Mouse (Mus musculus): Measurements from ENCODE around the gene Pigq. TPM values are rescaled to one million over a fixed set of nuclear protein-coding genes. Genes with fewer than 3 reads are reported as not detected.

The Pigq gene
- total and polyA plus RNA-seq, 2 experiments, result 11.5 to 52.5 TPM

DNA sequence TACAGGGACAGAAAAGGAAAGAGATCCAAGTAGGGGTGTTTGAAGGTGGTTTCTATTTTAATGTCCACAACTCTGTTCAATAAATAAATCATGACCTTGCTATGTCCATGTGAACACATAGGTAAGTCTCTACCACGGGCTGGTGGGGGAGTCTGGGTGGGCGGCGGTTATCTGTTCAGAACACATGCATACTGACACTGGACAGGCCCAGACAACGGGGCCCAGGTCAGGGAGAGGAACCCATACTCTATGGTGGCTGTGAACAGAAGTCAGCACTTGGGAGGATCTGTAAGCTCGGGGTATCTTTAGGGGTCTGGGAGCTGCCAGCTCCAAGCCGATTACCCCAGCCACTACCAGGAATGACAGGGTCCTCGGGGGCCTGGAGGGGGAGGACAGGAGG lies 1.6 kb upstream of the Pigq start:
- Histone ChIP-seq H3K4me1 (ENCODE audit: control insufficient read depth, insufficient read depth, low read length) (no peaks in the 10 kb centered on the region), H3K4me3 (ENCODE audit: insufficient read depth, low read depth, low read length) (no peak overlapping the region), H3K27me3 (ENCODE audit: control insufficient read depth, insufficient read depth, low read length) (no peaks in the 10 kb centered on the region), H3K79me2 (ENCODE audit: control insufficient read depth, insufficient read depth, low read length) (no peaks in the 10 kb centered on the region), H3K27ac (replicated peaks; ENCODE audit: insufficient read depth, low read depth, low read length) (no peak overlapping the region), H3K9ac (ENCODE audit: low read depth, low read length) (no peak overlapping the region), H3K36me3 (ENCODE audit: control insufficient read depth, insufficient read depth, low read length) (no peaks in the 10 kb centered on the region)
- DNase-seq (ENCODE audit: extremely low read depth, low read depth, low spot score), result no peak
- 79% methylated on average over 7 of the region's 7 CpGs for WGBS
- TF ChIP-seq POLR2A (IDR thresholded peaks at IDR 0.05; ENCODE audit: extremely low read depth, insufficient read depth, low read length) (no peak), CTCF (IDR thresholded peaks at IDR 0.05; ENCODE audit: low read depth, low read length) (no peak)

DNA sequence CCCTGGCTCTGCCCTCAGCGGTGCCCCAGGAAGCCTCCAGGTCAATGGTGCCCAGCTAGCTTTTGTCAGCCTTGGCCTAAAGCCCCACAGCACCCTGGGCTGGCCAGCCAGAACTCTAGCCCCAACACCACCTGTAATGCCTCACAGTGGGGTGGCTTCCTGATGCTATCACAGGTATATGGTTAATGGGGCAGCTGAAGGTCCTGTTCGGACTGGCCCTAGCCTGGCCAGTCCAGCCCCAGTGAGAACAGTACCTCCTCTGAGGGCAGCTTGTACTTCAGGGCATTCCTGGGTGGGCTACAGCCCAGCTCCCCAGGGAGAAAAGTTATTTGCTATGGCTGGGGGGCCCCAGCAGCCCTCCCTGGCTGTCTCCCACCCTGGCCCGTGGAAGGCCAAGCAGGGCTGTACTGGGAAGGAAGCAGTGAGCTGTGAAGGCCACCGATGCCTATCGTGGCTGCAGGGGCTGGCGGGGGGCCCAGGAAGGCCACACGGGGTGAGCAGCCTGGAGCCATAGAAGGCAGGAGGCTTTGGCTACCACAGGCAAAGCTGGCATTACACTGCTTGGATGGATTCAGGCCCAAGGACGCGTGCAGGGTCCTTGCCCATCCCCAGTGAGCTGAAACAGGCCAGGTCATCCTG lies 900 bp upstream of the Pigq start:
- no peaks in the 10 kb centered on the region for H3K36me3 ChIP-seq (ENCODE audit: control insufficient read depth, insufficient read depth, low read length)
- no peak for DNase-seq (ENCODE audit: extremely low read depth, low read depth, low spot score)
- H3K27me3 ChIP-seq (ENCODE audit: control insufficient read depth, insufficient read depth, low read length), result no peaks in the 10 kb centered on the region
- H3K9ac ChIP-seq (ENCODE audit: low read depth, low read length), result no peak overlapping the region
- 0 out of 2 replicates have a peak, but pooled peaks cover 2% of the 10 kb centered on the region for H3K79me2 ChIP-seq (ENCODE audit: control insufficient read depth, insufficient read depth, low read length)
- H3K4me1 ChIP-seq (ENCODE audit: control insufficient read depth, insufficient read depth, low read length), result peaks cover 6% of the 10 kb centered on the region
- no peak overlapping the region for H3K27ac ChIP-seq (replicated peaks; ENCODE audit: insufficient read depth, low read depth, low read length)
- TF ChIP-seq CTCF (IDR thresholded peaks at IDR 0.05; ENCODE audit: low read depth, low read length), result no peak
- 77% methylated on average over 9 of the region's 9 CpGs for WGBS
- no peak overlapping the region for H3K4me3 ChIP-seq (ENCODE audit: insufficient read depth, low read depth, low read length)

DNA sequence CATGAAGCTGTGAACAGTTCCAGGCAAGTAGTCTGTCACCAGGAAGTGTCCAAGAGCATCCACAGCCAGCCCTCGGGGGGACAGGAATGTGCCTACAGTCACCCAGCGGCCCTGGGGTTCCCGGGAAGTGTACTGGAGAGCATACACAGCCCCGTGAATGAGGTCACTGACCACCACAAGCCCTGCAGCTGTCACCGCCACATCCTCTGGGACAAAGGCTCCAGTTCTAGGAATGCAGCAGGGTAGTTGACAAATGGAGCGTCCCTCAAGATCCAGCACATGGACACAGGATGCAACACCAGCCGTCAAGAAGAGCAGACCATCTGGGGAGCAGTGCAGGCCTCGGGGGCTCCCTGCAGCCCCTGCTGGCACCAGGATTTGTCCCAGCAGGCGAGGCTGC lies 967 bp downstream of the Pigq start:
- Histone ChIP-seq H3K27ac (replicated peaks; ENCODE audit: insufficient read depth, low read depth, low read length) (no peak overlapping the region), H3K4me1 (ENCODE audit: control insufficient read depth, insufficient read depth, low read length) (peaks cover 7% of the 10 kb centered on the region), H3K79me2 (ENCODE audit: control insufficient read depth, insufficient read depth, low read length) (peaks cover 4% of the 10 kb centered on the region; the same call in 1 of the 2 replicates), H3K36me3 (ENCODE audit: control insufficient read depth, insufficient read depth, low read length) (no peaks in the 10 kb centered on the region), H3K27me3 (ENCODE audit: control insufficient read depth, insufficient read depth, low read length) (no peaks in the 10 kb centered on the region), H3K4me3 (ENCODE audit: insufficient read depth, low read depth, low read length) (no peak overlapping the region), H3K9ac (ENCODE audit: low read depth, low read length) (no peak overlapping the region)
- 86% methylated on average over 9 of the region's 9 CpGs for WGBS
- TF ChIP-seq POLR2A (IDR thresholded peaks at IDR 0.05; ENCODE audit: extremely low read depth, insufficient read depth, low read length) (no peak), CTCF (IDR thresholded peaks at IDR 0.05; ENCODE audit: low read depth, low read length) (no peak)
- no peak for DNase-seq (ENCODE audit: extremely low read depth, low read depth, low spot score)

DNA sequence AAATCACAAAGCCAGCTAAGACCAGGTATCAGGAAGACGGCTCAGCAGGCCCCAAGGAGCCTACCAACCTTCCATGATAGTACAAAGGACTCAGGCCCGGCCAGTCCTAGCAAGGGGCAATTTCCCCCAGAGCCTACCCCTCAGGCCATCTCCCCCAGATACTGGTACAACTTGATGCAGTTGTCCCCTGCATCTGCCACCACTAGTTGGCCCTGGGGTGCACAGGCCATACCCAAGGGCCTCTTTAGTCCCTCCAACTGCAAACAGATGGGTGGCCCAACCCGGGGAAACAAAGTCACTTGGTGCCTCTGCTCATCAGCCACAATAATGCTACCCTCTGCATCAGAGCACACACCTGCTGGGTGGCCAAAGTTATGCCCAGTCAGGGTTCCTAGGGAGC lies 1.5 kb downstream of the Pigq start:
- Histone ChIP-seq H3K79me2 (ENCODE audit: control insufficient read depth, insufficient read depth, low read length) (peaks cover 4% of the 10 kb centered on the region; the same call in 1 of the 2 replicates), H3K36me3 (ENCODE audit: control insufficient read depth, insufficient read depth, low read length) (no peaks in the 10 kb centered on the region), H3K9ac (ENCODE audit: low read depth, low read length) (no peak overlapping the region), H3K27me3 (ENCODE audit: control insufficient read depth, insufficient read depth, low read length) (no peaks in the 10 kb centered on the region), H3K4me1 (ENCODE audit: control insufficient read depth, insufficient read depth, low read length) (peaks cover 7% of the 10 kb centered on the region), H3K27ac (replicated peaks; ENCODE audit: insufficient read depth, low read depth, low read length) (no peak overlapping the region), H3K4me3 (ENCODE audit: insufficient read depth, low read depth, low read length) (no peak overlapping the region)
- DNase-seq (ENCODE audit: extremely low read depth, low read depth, low spot score), result no peak
- TF ChIP-seq CTCF (IDR thresholded peaks at IDR 0.05; ENCODE audit: low read depth, low read length) (no peak), POLR2A (IDR thresholded peaks at IDR 0.05; ENCODE audit: extremely low read depth, insufficient read depth, low read length) (no peak)
- 85% methylated on average over 3 of the region's 3 CpGs for WGBS

DNA sequence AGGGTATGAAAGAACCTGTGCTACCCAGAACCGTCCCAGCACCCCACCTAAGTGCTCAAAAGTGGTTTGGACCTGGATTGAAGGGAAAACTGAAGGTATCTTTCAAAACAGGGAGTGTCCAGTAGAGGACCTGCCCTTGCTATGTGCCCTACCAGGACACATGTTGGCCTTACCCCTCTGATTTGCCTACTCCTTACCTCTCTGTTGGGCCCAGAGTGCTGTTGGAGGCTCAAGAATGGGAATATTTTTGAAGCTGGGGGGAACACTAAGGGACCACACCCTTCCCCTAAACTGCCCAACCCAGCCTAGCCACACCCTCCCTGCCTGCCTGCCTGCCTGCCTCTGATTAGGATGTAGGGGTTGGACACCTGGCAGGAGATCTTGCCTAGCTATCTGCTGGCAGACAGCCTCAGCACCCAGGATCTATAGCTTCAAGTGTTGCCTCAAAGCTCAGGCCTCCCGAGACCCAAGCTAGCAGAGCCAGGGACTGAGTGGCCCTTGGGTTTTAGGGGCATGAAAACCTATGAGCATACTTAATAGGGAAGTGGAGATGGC lies 2.1 kb downstream of the Pigq start:
- Histone ChIP-seq H3K27ac (replicated peaks; ENCODE audit: insufficient read depth, low read depth, low read length) (no peak overlapping the region), H3K27me3 (ENCODE audit: control insufficient read depth, insufficient read depth, low read length) (no peaks in the 10 kb centered on the region), H3K4me3 (ENCODE audit: insufficient read depth, low read depth, low read length) (no peak overlapping the region), H3K4me1 (ENCODE audit: control insufficient read depth, insufficient read depth, low read length) (peaks cover 7% of the 10 kb centered on the region), H3K36me3 (ENCODE audit: control insufficient read depth, insufficient read depth, low read length) (no peaks in the 10 kb centered on the region), H3K9ac (ENCODE audit: low read depth, low read length) (no peak overlapping the region), H3K79me2 (ENCODE audit: control insufficient read depth, insufficient read depth, low read length) (peaks cover 5% of the 10 kb centered on the region; the same call in 1 of the 2 replicates)
- WGBS, result 83% methylated on average over 2 of the region's 2 CpGs
- TF ChIP-seq CTCF (IDR thresholded peaks at IDR 0.05; ENCODE audit: low read depth, low read length) (no peak), POLR2A (IDR thresholded peaks at IDR 0.05; ENCODE audit: extremely low read depth, insufficient read depth, low read length) (no peak)
- no peak for DNase-seq (ENCODE audit: extremely low read depth, low read depth, low spot score)

Data from liver, adult 2 months (tissue).